Mouse (Mus musculus): ENCODE data around the gene Msto1.
"Not testable (repeated sequence)": the region's sequence is repeated elsewhere in the genome, so short reads cannot be mapped to it uniquely, and the experiment has no call there.

DNA sequence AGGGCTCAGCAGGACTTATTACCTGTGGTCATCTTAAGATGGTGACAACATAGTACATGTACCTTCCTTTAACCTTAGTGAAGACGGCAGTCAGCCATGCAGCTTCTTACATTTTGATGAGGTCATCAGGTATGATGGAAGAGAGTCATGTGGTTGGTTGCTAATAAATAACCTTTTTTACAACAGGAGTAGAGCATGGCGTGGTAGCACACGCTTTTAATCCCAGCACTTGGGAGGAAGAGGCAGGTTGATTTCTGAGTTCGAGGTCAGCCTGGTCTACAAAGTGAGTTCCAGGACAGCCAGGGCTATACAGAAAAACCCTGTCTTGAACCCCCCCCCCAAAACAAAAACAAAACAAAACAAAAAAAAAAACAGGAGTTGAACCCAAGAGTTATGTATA, 31.3 kb downstream of the Msto1 start:
- not testable (repeated sequence) for TF ChIP-seq CTCF, EP300 (IDR thresholded peaks at IDR 0.05; ENCODE audit: low read depth)
